Mouse (Mus musculus) C3H10T1/2 (cell line): ENCODE measurements around the gene Hes7. TPM values are rescaled to one million over a fixed set of nuclear protein-coding genes. Genes with fewer than 3 reads are reported as not detected.

Experiments used
- polyA plus RNA-seq, 2 experiments: library from polyadenylated mRNA; unstranded; fragments of >200 nt; fragmentation: generic; extraction: Trizol; gene quantifications; one replicate each; pipeline ENCODE4 v1.2.1; 2012; ENCODE audit warnings: missing spikeins in 2 of 2

Hes7 gene
- polyA plus RNA-seq, result under 1 TPM; 0.16 to 0.19 TPM

DNA sequence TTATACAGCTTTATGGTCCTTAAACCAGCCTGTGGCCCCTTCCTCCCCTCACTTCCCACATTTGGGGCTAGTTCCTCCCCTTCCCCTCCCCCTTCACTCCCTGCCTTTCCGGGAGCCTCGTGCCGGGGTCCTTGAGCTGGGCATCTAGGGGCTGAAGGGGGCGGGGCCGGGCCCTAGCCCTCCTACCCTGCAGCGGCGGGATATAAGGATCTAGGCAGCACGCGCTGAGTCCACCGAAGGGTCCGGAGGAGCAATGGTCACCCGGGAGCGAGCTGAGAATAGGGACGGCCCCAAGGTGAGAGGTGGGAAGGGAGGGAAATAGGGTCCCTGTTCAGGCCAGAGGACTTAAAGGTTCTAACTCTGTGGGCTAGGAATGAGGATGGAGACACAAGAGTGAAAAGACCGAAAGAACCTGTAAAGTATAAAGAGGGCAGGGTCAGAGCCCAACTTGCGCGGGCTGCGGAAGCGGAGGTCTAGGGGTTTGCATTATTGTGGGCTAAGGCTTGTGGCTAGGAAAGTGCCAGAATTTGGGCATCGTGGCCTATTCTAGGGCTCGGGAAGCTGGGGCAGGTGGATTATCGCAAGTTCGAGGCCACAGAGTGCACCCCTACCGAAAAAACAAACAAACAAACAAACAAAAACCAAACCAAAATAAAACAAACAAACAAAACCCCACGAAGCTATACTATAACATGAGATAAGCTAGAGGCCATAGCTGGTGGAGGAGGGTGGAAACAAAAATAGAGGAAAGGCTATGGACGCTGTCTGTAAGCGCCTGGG, at the start of gene Hes7:
Hes7 (plus strand) TSS at position 184 of the 780 bp plus-strand sequence.

DNA sequence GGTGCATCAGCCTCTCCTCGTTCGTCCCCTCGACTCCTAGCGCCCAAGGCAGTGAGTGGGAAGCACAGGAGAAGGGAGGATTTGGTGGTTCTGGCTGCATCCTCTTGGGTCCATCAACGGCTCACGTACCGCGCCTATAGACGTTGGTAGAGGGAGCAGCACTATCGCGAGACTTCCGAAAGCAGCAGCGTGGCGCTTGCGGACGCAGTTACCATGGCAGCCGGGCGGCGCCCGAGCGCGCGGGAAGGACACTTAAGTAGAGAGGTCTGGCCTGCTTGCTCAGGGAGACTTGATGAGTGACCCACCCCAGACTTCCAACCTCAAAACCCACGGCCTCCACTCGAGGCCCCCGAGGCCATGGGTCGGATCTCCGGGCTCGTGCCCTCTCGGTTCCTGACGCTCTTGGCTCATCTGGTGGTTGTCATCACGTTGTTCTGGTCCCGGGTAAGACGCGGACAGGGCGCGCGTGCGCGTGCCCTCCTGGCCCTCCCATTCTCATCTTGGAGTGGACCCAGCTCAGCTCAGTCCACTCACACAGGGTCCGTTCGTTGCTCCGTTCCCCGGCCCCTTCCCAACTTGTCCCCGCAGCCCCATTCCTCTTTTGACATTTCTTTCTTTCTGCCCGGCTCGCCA, 49.5 kb upstream of the Hes7 start, which contains the start of gene Tmem107:
Tmem107 (plus strand) TSS at position 217 of the 633 bp plus-strand sequence.

DNA sequence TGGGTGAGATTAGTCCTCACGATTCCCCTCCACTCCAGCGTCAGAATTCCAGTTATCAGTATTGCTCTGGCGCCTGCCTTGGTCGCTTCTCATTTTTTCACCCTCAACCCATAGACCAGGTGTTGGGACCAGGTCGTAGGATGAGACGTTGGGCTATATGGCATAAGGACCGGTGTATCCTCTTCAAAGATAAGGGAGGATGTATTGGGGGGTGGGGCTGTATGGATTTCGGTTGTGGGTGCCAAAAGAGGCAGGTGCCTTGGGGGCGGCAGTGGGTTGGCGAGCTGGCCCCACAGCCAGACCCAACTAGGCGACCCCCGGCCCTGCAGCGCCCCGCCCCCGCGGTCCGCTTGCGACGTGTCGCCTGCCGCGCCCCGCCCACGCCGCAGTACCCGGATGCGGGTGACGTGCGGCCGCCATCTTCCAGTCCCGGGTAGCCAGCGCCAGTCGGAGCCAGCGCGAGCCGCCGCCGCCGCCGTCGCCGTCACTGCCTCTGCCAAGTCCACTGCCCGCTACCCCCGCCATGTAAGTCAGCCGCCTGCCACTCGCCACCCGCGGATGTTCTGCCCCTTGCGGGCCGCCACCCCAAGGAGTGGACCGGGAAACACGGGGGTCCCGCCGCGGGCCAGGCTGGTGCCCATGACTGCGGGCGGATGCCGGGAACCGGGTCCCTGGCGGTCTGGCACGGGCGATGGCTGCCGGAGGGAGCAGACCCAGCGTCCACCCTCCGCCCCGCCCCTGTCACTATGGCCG, 31.9 kb upstream of the Hes7 start, which contains the start of gene Vamp2:
Vamp2 (plus strand) TSS at position 388 of the 753 bp plus-strand sequence.

GRCm38 (mm10) chr11:69094697-69095429, 25.3 kb upstream of the Hes7 start, which contains the start of gene Per1:
Gene Per1 (plus strand): TSS chr11:69095217.

DNA sequence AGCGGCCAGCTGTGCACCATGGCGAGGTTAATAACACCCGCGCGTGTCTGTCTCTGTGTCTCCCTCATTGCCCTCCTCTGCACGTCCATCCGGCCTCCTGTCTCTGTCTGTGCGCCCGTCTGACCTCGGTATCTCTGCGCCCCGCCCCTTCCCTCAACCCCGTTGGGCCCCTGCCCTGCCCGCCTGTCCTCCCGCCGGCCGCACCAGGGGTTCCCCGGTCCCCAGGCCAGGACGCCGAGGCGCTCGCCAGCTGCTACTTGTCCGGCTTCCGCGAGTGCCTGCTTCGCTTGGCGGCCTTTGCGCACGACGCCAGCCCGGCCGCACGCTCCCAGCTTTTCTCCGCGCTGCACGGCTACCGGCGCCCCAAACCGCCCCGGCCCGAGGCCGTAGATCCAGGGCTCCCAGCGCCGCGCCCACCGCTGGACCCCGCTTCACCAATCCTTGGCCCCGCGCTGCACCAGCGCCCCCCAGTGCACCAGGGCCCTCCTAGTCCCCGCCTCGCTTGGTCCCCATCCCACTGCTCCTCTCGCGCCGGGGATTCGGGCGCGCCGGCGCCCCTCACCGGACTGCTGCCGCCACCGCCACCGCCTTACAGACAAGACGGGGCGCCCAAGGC, 2.2 kb downstream of the Hes7 start, which contains the start of gene 9130213A22Rik:
9130213A22Rik (minus strand) TSS at position 254 of the 616 bp plus-strand sequence.

DNA sequence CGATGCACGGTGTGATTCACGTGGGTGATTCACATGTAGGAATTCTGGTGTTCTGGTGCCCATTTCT, 5.5 kb downstream of the Hes7 start, which contains the start of gene Aloxe3:
Aloxe3 (plus strand) TSS at position 45 of the 67 bp plus-strand sequence.

DNA sequence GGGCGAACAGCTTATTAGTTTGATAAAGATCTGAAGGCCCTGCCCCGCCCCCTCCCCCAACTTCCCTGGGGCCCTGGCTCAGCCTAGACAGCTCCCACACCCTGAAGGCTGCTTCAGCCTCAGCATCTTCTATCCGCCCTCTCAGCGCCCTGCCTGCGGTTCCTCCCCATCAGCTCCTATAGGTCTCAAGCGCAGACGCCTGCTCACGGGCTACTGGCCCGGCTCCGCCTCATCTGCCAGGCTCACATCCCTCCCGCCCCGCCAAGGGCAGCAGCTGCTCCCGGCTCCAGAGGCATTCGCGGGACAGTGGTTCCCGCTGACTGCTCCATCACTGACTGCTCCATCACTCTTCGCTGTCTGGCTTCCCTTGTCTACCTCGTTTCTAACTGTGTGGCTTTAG, 36.6 kb downstream of the Hes7 start, which contains the start of gene Alox12b:
Alox12b (plus strand) TSS at position 190 of the 400 bp plus-strand sequence.

Other genes starting within 250 kb of the Hes7 start
- 10 to 100 TPM in 1 of 2 experiments, 1 to 10 TPM in 1; 3.2 to 33.9 TPM for gene Ndel1, start 248.5 kb upstream of the Hes7 start, polyA plus RNA-seq
- gene Rnf222, start 231.9 kb upstream of the Hes7 start, polyA plus RNA-seq, result under 1 TPM in 1 of 2 experiments, not detected in 1; 0.01 TPM
- 100 to 1,000 TPM; 611 to 728 TPM for gene Rpl26, start 218.8 kb upstream of the Hes7 start, polyA plus RNA-seq
- not detected for gene Odf4, start 193.3 kb upstream of the Hes7 start, polyA plus RNA-seq
- 1 to 10 TPM in 1 of 2 experiments, under 1 TPM in 1; 0.97 to 1.1 TPM for gene Arhgef15, start 162.9 kb upstream of the Hes7 start, polyA plus RNA-seq
- 1 to 10 TPM in 1 of 2 experiments, under 1 TPM in 1; 0.91 to 4.0 TPM for gene Slc25a35, start 152.3 kb upstream of the Hes7 start, polyA plus RNA-seq
- 10 to 100 TPM; 27.7 to 48.0 TPM for gene Rangrf, start 145.2 kb upstream of the Hes7 start, polyA plus RNA-seq
- gene Pfas, start 111.9 kb upstream of the Hes7 start, polyA plus RNA-seq, result 1 to 10 TPM; 6.8 to 7.2 TPM
- gene Ctc1, start 104.5 kb upstream of the Hes7 start, polyA plus RNA-seq, result 10 to 100 TPM; 57.4 to 66.2 TPM
- gene Aurkb, start 74.8 kb upstream of the Hes7 start, polyA plus RNA-seq, result 10 to 100 TPM; 33.9 to 67.3 TPM
- 10 to 100 TPM; 13.1 to 23.4 TPM for gene Borcs6, start 60.7 kb upstream of the Hes7 start, polyA plus RNA-seq
- gene Tmem107, start 49.6 kb upstream of the Hes7 start, polyA plus RNA-seq, result 10 to 100 TPM; 73.7 to 88.9 TPM
- gene Vamp2, start 31.9 kb upstream of the Hes7 start, polyA plus RNA-seq, result 10 to 100 TPM; 16.1 to 69.3 TPM
- gene Per1, start 25.2 kb upstream of the Hes7 start, polyA plus RNA-seq, result 10 to 100 TPM in 1 of 2 experiments, 1 to 10 TPM in 1; 3.3 to 14.3 TPM
- 1 to 10 TPM in 1 of 2 experiments, under 1 TPM in 1; 0.55 to 2.0 TPM for gene 9130213A22Rik, start 2.2 kb downstream of the Hes7 start, polyA plus RNA-seq
- under 1 TPM; 0.07 to 0.34 TPM for gene Aloxe3, start 5.5 kb downstream of the Hes7 start, polyA plus RNA-seq
- gene Alox12b, start 36.6 kb downstream of the Hes7 start, polyA plus RNA-seq, result not detected
- under 1 TPM; 0.05 to 0.20 TPM for gene Alox8, start 77.4 kb downstream of the Hes7 start, polyA plus RNA-seq
- gene Gucy2e, start 116.6 kb downstream of the Hes7 start, polyA plus RNA-seq, result under 1 TPM in 1 of 2 experiments, not detected in 1; 0.04 TPM
- 10 to 100 TPM in 1 of 2 experiments, 1 to 10 TPM in 1; 1.9 to 13.1 TPM for gene Cntrob, start 203.4 kb downstream of the Hes7 start, polyA plus RNA-seq
- gene Trappc1, start 203.6 kb downstream of the Hes7 start, polyA plus RNA-seq, result 100 to 1,000 TPM; 152 to 168 TPM
- gene Kcnab3, start 205.9 kb downstream of the Hes7 start, polyA plus RNA-seq, result under 1 TPM; 0.41 to 0.76 TPM
- under 1 TPM in 1 of 2 experiments, not detected in 1; 0.07 TPM for gene Rnf227, start 220.1 kb downstream of the Hes7 start, polyA plus RNA-seq
- 100 to 1,000 TPM in 1 of 2 experiments, 10 to 100 TPM in 1; 12.9 to 147 TPM for gene Chd3, start 249.0 kb downstream of the Hes7 start, polyA plus RNA-seq